Mouse (Mus musculus): ENCODE data around the gene Ankef1. TPM values are rescaled to one million over a fixed set of nuclear protein-coding genes. Genes with fewer than 3 reads are reported as not detected.

Gene Ankef1
- total RNA-seq, 1 experiment = 0.18 TPM

GRCm38 (mm10) chr2:136598743-136599142 is 97.0 kb downstream of the Ankef1 start:
- no peaks in the 10 kb centered on the region for H3K36me3 ChIP-seq (ENCODE audit: control insufficient read depth, insufficient read depth, low read length, poor library complexity, severe bottlenecking)
- TF ChIP-seq ZC3H11A (IDR thresholded peaks at IDR 0.05; ENCODE audit: borderline replicate concordance, low read depth, low read length) (no peak), CHD2 (IDR thresholded peaks at IDR 0.05; ENCODE audit: low read depth, low read length) (no peak), ZNF384 (IDR thresholded peaks at IDR 0.05; ENCODE audit: low read depth, low read length) (no peak), MAFK (IDR thresholded peaks at IDR 0.05; ENCODE audit: insufficient read depth, low read depth, low read length) (no peak), HCFC1 (IDR thresholded peaks at IDR 0.05; ENCODE audit: borderline replicate concordance, insufficient read depth, low read length) (no peak)
- DNase-seq (ENCODE audit: low read depth, low spot score) = no peak
- no peak overlapping the region for H3K9ac ChIP-seq (ENCODE audit: insufficient read depth, low read depth, low read length, poor library complexity, severe bottlenecking)
- no peaks in the 10 kb centered on the region for H3K4me1 ChIP-seq (ENCODE audit: control insufficient read depth in 2 of 2, insufficient read depth in 2 of 2, low read length in 2 of 2, poor library complexity in 1 of 2)
- in situ Hi-C loops (cut with MboI; ENCODE audit: low sequenced_read_pairs in 2 of 2, unreplicated experiment in 2 of 2) = loop anchor here in 1 of 2 experiments (25.0 kb wide), 1 partner anchor 436 kb away; no protein-coding TSS in a partner anchor
- H3K9me3 ChIP-seq (ENCODE audit: control insufficient read depth, insufficient read depth, low read depth, low read length) = no peaks in the 10 kb centered on the region
- H3K27ac ChIP-seq (ENCODE audit: insufficient read depth, low read depth, low read length, poor library complexity, severe bottlenecking) = no peak overlapping the region
- H3K4me3 ChIP-seq (ENCODE audit: insufficient read depth in 1 of 2, low read depth in 1 of 2, low read length in 2 of 2, poor library complexity in 1 of 2, severe bottlenecking in 1 of 2) = no peak overlapping the region

DNA sequence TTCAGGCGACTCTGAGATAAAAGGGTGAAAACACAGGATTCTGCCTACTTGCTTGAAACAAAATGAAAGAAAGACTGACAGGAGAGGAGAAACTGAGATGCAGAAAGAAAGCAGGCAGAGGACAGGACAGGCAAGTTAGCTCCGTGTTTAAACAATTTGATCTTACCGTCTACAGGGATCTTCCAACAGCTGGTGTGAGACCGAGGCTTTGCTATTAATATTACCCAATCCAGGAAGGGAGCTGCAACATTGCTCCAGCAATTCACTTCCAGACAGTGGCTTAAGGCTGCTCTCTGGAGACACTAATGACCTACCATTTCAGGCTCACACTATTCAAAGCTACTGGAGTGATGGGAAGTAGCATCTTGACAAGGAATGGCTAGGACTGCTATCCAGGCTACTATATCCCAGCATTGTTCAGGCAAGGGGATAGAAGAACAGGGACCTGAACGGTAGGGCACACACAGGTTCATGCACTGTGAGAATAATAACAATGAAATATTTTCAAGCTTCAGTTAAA is 99.0 kb downstream of the Ankef1 start:
- Histone ChIP-seq H3K9me3 (ENCODE audit: control insufficient read depth, insufficient read depth, low read depth, low read length) (no peaks in the 10 kb centered on the region), H3K9ac (ENCODE audit: insufficient read depth, low read depth, low read length, poor library complexity, severe bottlenecking) (no peak overlapping the region), H3K4me3 (ENCODE audit: insufficient read depth in 1 of 2, low read depth in 1 of 2, low read length in 2 of 2, poor library complexity in 1 of 2, severe bottlenecking in 1 of 2) (no peak overlapping the region), H3K36me3 (ENCODE audit: control insufficient read depth, insufficient read depth, low read length, poor library complexity, severe bottlenecking) (no peaks in the 10 kb centered on the region), H3K4me1 (ENCODE audit: control insufficient read depth in 2 of 2, insufficient read depth in 2 of 2, low read length in 2 of 2, poor library complexity in 1 of 2) (no peaks in the 10 kb centered on the region), H3K27ac (ENCODE audit: insufficient read depth, low read depth, low read length, poor library complexity, severe bottlenecking) (no peak overlapping the region)
- DNase-seq (ENCODE audit: low read depth, low spot score) = no peak
- TF ChIP-seq HCFC1 (IDR thresholded peaks at IDR 0.05; ENCODE audit: borderline replicate concordance, insufficient read depth, low read length) = no peak
- no peak for TF ChIP-seq CHD2 (IDR thresholded peaks at IDR 0.05; ENCODE audit: low read depth, low read length)
- no peak for TF ChIP-seq MAFK (IDR thresholded peaks at IDR 0.05; ENCODE audit: insufficient read depth, low read depth, low read length)
- no peak for TF ChIP-seq ZNF384 (IDR thresholded peaks at IDR 0.05; ENCODE audit: low read depth, low read length)
- TF ChIP-seq ZC3H11A (IDR thresholded peaks at IDR 0.05; ENCODE audit: borderline replicate concordance, low read depth, low read length) = no peak
- in situ Hi-C loops (cut with MboI; ENCODE audit: low sequenced_read_pairs in 2 of 2, unreplicated experiment in 2 of 2) = no loop called here

DNA sequence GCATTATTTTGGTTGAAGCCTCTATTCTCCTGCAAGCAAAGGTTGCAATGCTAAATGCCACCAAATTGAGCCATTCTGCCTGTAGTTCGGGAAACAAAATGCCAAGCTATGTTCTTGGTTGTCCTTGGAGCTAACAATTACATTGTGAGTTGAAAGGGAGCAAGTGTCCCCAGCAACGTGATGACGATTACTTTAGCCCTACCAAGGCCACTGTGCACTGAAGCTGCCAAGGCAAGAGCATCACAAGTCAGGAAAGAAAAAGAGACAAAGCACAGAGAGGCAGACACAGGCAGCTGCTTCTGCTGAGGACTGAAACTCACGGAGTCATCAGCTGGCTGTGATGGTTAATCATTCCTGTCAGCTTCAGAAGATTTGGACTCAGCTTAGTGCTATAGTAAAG is 99.5 kb downstream of the Ankef1 start:
- no peak overlapping the region for H3K27ac ChIP-seq (ENCODE audit: insufficient read depth, low read depth, low read length, poor library complexity, severe bottlenecking)
- H3K4me1 ChIP-seq (ENCODE audit: control insufficient read depth in 2 of 2, insufficient read depth in 2 of 2, low read length in 2 of 2, poor library complexity in 1 of 2) = no peaks in the 10 kb centered on the region
- DNase-seq (ENCODE audit: low read depth, low spot score) = no peak
- TF ChIP-seq ZC3H11A (IDR thresholded peaks at IDR 0.05; ENCODE audit: borderline replicate concordance, low read depth, low read length) = no peak
- no peak for TF ChIP-seq CHD2 (IDR thresholded peaks at IDR 0.05; ENCODE audit: low read depth, low read length)
- TF ChIP-seq ZNF384 (IDR thresholded peaks at IDR 0.05; ENCODE audit: low read depth, low read length) = no peak
- no peak for TF ChIP-seq MAFK (IDR thresholded peaks at IDR 0.05; ENCODE audit: insufficient read depth, low read depth, low read length)
- no peak for TF ChIP-seq HCFC1 (IDR thresholded peaks at IDR 0.05; ENCODE audit: borderline replicate concordance, insufficient read depth, low read length)
- H3K4me3 ChIP-seq (ENCODE audit: insufficient read depth in 1 of 2, low read depth in 1 of 2, low read length in 2 of 2, poor library complexity in 1 of 2, severe bottlenecking in 1 of 2) = no peak overlapping the region
- no peak overlapping the region for H3K9ac ChIP-seq (ENCODE audit: insufficient read depth, low read depth, low read length, poor library complexity, severe bottlenecking)
- in situ Hi-C loops (cut with MboI; ENCODE audit: low sequenced_read_pairs in 2 of 2, unreplicated experiment in 2 of 2) = no loop called here
- H3K36me3 ChIP-seq (ENCODE audit: control insufficient read depth, insufficient read depth, low read length, poor library complexity, severe bottlenecking) = no peaks in the 10 kb centered on the region
- H3K9me3 ChIP-seq (ENCODE audit: control insufficient read depth, insufficient read depth, low read depth, low read length) = no peaks in the 10 kb centered on the region

Other genes starting within 250 kb of the Ankef1 start
- gene Pak7, start 113.9 kb upstream of the Ankef1 start, total RNA-seq (2012; rRNA removed) = 0.16 and 0.22 TPM in 2 replicates
- 0.13 and 0.21 TPM in 2 replicates for gene Snap25, start 211.5 kb downstream of the Ankef1 start, total RNA-seq (2012; rRNA removed)